Mouse (Mus musculus) embryonic fibroblast, embryonic 13.5 days (primary cell): ENCODE results near the gene Phldb2.

Source experiments
- CTCF ChIP-seq: IDR thresholded peaks from 2 replicates; pipeline ENCODE4 v1.5.1; 2011; ENCODE audit warnings: mild to moderate bottlenecking, control low read depth, low read length, moderate library complexity, borderline replicate concordance; ENCODE audit not compliant: insufficient read depth
- POLR2A ChIP-seq: IDR thresholded peaks from 2 replicates; pipeline ENCODE4 v1.6.1; 2011; ENCODE audit warnings: low read depth, mild to moderate bottlenecking, control low read depth, low read length, moderate library complexity

GRCm38 (mm10) chr16:45871286-45871976 lies 82.0 kb downstream of the Phldb2 start:
- TF ChIP-seq CTCF (no peak), POLR2A (no peak)
